Mouse (Mus musculus): Measurements from ENCODE around the gene Grin2d.

DNA sequence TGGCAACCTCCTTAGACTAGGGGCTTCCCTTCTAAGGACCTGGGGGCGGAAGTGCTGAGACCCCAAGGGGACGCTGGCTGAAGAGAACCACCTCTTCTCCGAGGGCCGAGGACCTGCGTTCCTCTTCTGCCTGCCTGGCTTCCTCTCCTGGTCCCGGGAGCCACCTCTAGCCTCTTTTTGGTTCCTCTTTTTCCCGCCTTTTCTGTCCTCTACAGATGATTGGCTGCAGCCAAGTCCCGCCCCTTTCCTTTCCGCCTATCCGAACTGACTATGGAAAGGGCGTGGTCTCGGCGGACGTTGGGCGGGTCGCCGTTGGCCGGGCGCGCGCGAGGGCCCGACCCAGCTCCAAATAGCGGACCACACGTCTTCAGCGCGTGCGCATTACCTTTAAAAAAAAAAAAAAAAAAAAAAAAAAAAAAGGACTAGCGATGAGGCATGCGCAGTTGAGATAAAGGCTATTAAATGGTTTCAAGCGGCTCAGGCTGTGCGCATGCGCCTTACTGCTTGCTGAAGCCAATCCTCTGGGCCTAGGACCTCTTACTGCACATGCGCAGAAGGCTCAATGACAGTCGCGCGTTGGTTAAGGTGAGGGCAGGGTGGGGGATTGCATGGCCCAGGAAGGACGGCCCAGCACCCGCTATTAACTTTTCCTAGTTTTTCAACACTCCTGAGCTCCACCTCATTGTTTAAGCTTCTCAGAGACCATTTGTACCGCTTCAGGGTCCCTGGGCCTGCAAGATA lies 18.5 kb upstream of the Grin2d start, which contains the start of the genes Syngr4 and Tmem143:
- peak; percentile 80 for TF ChIP-seq POLR2A (IDR thresholded peaks at IDR 0.05; ENCODE audit: low read depth, low read length)
- no peak for TF ChIP-seq USF1 (IDR thresholded peaks at IDR 0.05; ENCODE audit: low read depth, low read length)
- TF ChIP-seq JUN (IDR thresholded peaks at IDR 0.05; ENCODE audit: insufficient read depth, low read depth, low read length) = no peak
- TF ChIP-seq CTCF (conservative IDR thresholded peaks at IDR 0.05 in 1 of 2, IDR thresholded peaks at IDR 0.05 in 1 of 2; ENCODE audit: low read depth in 2 of 2, low read length in 2 of 2) = no peak
- TF ChIP-seq E2F4 (IDR thresholded peaks at IDR 0.05; ENCODE audit: insufficient replicate concordance, low read depth, low read length) = peak; percentile 94; the same call in 1 of the 2 replicates

Data from CH12.LX (cell line).